Mouse (Mus musculus) adrenal gland, adult 2 months (tissue): ENCODE data around the gene Hist1h4k. TPM values are rescaled to one million over a fixed set of nuclear protein-coding genes. Genes with fewer than 3 reads are reported as not detected.
A peak's percentile ranks its signal among the peaks of the same experiment; 100 is the strongest.
"Not testable (repeated sequence)": the region's sequence is repeated elsewhere in the genome, so short reads cannot be mapped to it uniquely, and the experiment has no call there.

Source experiments
- DNase-seq: peaks from one replicate; pipeline ENCODE4 v3.0.0; 2021
- microRNA-seq, 2 experiments: library from miRNA; unstranded; fragments of <30 nt; microRNA quantifications; one replicate each; pipeline ENCODE4 v1.2.0; 2021
- polyA plus RNA-seq: library from polyadenylated mRNA; depleted of rRNA; stranded (reverse); fragments of >200 nt; gene quantifications from 2 replicates; pipeline ENCODE4 v1.2.3, GENCODE M21; 2012; rRNA removed
- total RNA-seq, 2 experiments: library from RNA; stranded (reverse); gene quantifications; 2 replicates each; pipeline ENCODE4 v1.2.3; 2021

Hist1h4k gene
- total and polyA plus RNA-seq, 3 experiments: 12.5 to 101 (median 76.0) TPM

- DNase-seq: not testable (repeated sequence)
These were observed 29.1 kb downstream of the Hist1h4k start for GRCm38 (mm10) chr13:21721107-21721756.

DNA sequence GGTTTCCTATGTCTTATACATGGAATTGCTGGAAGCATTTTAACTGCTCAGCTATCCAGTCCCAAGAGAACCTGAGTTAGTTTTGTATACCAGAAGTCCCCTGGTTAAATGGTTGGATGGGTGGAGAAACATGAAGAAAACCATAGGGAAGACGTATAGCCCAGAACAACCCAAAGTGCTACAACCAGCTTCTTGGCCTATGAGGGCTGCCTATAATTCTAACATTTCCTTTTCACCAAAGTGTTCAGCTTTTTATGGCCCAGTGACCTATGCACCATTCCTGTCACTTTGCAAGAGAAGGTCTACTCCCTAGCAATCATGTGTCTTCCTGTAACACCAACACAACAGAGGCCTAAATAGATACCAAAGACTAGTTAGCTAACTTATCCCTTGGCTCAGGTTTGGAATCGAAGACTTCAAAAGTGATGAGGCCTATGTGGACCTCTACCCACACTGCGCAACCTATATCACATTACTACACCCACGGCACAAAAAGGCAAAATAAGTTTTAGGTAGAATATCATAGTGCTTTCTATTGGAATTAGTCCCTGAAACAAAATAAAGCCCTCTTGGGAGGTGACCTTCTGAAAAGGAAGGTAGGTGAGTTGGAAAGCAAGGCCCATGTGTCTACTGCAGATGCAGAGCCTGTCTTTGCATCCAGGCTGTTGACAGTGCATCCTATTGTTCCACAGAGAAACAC lies 31.8 kb downstream of the Hist1h4k start:
- DNase-seq: no peak

- peak; percentile 87 for DNase-seq
These were observed 32.6 kb downstream of the Hist1h4k start, which contains the start of gene Hist1h3h for GRCm38 (mm10) chr13:21717397-21718357. Gene Hist1h3h, plus strand, starts transcription at chr13:21717659.

DNA sequence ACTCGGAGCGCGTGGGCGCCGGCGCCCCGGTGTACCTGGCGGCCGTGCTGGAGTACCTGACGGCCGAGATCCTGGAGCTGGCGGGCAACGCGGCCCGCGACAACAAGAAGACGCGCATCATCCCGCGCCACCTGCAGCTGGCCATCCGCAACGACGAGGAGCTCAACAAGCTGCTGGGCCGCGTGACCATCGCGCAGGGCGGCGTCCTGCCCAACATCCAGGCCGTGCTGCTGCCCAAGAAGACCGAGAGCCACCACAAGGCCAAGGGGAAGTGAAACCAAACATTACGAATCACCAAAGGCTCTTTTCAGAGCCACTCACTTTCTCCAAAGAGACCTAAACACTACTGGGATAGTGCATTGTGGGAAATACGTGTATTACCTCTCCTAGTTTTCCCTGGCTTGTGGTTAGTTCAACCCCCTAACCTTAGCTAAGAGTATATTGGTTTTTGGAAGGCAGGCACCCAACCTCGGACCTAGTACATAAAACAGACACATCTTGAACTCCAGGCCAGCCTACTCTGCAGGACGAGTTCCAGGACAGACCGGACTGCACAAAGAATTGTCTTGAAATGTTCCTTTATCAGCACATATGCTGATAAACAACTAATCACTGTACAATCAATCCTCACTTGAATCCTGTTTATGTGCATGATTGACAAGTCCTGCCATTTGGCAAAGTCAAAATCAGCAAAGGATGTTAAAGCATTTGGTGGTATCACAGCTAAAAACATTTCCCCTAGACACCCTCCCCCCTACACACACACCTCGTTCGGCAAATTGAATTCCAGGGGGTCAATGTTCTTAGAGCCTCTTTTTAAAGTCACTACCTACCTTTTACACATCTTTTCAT lies 33.5 kb downstream of the Hist1h4k start:
- DNase-seq: peak; percentile 34

GRCm38 (mm10) chr13:21715864-21716539 lies 34.3 kb downstream of the Hist1h4k start, which contains the start of the genes Hist1h2bl and Hist1h2ai:
Gene Hist1h2bl, minus strand, starts transcription at chr13:21716143.
Gene Hist1h2ai, plus strand, starts transcription at chr13:21716422.
- peak; percentile 88 for DNase-seq

GRCm38 (mm10) chr13:21715131-21715863 lies 35.0 kb downstream of the Hist1h4k start:
- no peak for DNase-seq

DNA sequence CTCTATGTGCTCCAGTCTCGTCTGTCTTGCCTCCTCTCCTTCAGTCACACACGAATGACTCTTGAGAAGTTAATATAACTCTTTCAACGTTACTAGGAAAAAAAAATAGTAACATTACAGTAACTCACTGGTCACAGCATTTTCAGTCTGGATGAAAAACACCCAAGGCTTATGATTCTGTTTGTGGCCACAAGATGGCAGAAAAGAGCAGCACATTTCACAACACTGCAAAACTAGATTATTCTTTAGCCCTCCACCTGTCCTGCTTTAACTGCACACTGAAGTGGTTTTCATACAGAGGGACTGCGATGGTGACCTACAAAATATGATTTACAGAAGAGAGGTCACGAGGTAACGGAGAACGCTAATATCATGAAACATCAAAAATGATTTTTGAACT lies 35.6 kb downstream of the Hist1h4k start:
- peak; percentile 58 for DNase-seq

DNA sequence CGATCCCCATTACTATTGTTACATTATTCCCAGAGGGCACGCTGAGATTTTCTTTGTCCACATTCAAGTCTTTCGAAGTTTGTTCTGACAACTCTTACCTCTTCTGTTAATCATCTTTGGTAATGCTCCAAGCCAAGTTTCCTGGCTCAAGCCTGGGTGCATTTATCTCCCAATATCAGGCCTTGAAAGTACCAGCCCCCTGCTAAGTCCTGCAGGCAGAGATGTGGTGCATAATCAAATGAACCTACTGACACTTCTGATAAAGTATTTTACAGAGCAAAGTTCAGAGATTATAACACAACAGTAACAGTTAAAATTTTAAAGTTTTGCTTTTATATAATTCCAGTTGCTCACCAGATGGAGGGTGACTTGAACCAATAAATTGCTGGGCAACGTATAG lies 38.6 kb downstream of the Hist1h4k start:
- no peak for DNase-seq

DNA sequence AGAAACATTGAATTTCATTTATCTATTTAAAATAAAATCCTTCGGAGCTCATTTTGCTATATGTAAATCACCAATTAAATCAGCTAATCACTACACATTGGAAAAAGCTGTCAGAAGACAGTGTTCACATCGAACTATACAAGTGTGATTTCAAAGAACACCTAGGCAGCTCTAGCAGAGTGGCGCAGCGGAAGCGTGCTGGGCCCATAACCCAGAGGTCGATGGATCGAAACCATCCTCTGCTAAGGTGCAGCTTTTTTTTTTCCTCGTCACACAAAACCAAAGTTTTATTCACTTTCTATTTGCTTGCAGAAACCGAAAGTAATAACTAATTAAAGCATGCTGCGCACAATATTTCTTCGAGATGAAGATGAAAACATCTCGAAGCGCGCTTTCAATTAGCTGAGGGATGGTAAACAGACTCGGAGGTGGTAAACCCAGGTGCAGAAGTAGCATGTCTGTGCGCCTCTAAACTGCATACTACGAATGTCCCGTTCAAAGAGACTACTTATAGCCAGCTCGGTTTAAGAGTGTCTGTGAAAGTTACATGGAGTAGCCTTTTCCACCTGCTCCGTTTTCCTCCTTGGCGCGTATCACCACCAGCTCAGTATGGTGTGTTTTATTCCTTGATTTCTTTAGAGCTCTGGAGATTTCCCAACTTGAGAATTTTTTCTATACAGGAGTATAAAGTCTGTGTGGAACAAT lies 39.3 kb downstream of the Hist1h4k start:
- DNase-seq: peak; percentile 82

- DNase-seq: peak; percentile 92
These were observed 40.1 kb downstream of the Hist1h4k start for GRCm38 (mm10) chr13:21710031-21710711.

DNA sequence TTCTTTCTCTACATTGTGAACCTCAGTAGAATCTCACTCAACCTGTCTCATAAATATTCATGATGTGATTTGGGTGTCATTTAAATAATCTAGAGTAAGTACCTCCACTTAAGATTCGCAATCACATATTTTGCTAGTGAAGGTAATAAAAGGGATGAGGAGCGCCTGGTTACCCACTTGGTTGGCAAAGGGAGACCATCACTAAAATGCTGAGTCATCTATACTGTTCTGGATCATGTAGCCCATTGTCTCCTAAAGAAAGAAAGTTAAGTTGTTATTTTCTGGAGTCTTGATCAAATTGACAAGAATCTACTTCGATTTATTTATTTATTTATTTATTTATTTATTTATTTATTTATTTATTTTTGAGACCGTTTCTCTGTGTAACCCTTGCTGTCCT lies 43.6 kb downstream of the Hist1h4k start:
- no peak for DNase-seq

Small RNA genes within 50 kb of the gene (microRNA-seq; reads per million reads assigned to microRNA genes)
- gene Gm44346 (0 reads per million in 2 experiments), gene Gm44357 (0 reads per million in 2 experiments), gene Gm44367 (0 reads per million in 2 experiments), gene Gm44454 (0 reads per million in 2 experiments)

Other genes with a start within 250 kb of the Hist1h4k start
- 100 to 1,000 TPM in 1 of 2 experiments, 10 to 100 TPM in 1; 95.4 to 165 TPM for gene Gm11273, start 249.1 kb downstream of the Hist1h4k start, total RNA-seq
- gene Gm11273, start 249.1 kb downstream of the Hist1h4k start, polyA plus RNA-seq: 56.6 and 56.8 TPM in 2 replicates
- 10 to 100 TPM; 13.9 to 17.1 TPM for gene Zkscan8, start 219.4 kb downstream of the Hist1h4k start, total RNA-seq
- 1.2 and 1.5 TPM in 2 replicates for gene Zkscan8, start 219.4 kb downstream of the Hist1h4k start, polyA plus RNA-seq
- gene Olfr1366, start 207.7 kb downstream of the Hist1h4k start, total RNA-seq: not detected
- not detected in 2 replicates for gene Olfr1366, start 207.7 kb downstream of the Hist1h4k start, polyA plus RNA-seq
- gene Olfr1535, start 190.6 kb downstream of the Hist1h4k start, total RNA-seq: not detected
- not detected in 2 replicates for gene Olfr1535, start 190.6 kb downstream of the Hist1h4k start, polyA plus RNA-seq
- not detected for gene Olfr1364, start 168.7 kb downstream of the Hist1h4k start, total RNA-seq
- not detected in 2 replicates for gene Olfr1364, start 168.7 kb downstream of the Hist1h4k start, polyA plus RNA-seq
- gene Olfr1362, start 136.5 kb downstream of the Hist1h4k start, total RNA-seq: not detected
- 0.04 TPM in 1 of 2 replicates, not detected in the other for gene Olfr1362, start 136.5 kb downstream of the Hist1h4k start, polyA plus RNA-seq
- not detected for gene Olfr11, start 108.0 kb downstream of the Hist1h4k start, total RNA-seq
- gene Olfr11, start 108.0 kb downstream of the Hist1h4k start, polyA plus RNA-seq: not detected in 2 replicates
- not detected for gene Olfr1361, start 87.1 kb downstream of the Hist1h4k start, total RNA-seq
- gene Olfr1361, start 87.1 kb downstream of the Hist1h4k start, polyA plus RNA-seq: not detected in 2 replicates
- not detected for gene Olfr1360, start 73.1 kb downstream of the Hist1h4k start, total RNA-seq
- not detected in 2 replicates for gene Olfr1360, start 73.1 kb downstream of the Hist1h4k start, polyA plus RNA-seq
- not detected for gene Olfr1359, start 52.4 kb downstream of the Hist1h4k start, total RNA-seq
- gene Olfr1359, start 52.4 kb downstream of the Hist1h4k start, polyA plus RNA-seq: not detected in 2 replicates
- gene Hist1h2bl, start 34.4 kb downstream of the Hist1h4k start, total RNA-seq: 10 to 100 TPM; 24.1 to 36.9 TPM
- 0.49 and 1.3 TPM in 2 replicates for gene Hist1h2bl, start 34.4 kb downstream of the Hist1h4k start, polyA plus RNA-seq
- gene Hist1h2ai, start 34.1 kb downstream of the Hist1h4k start, total RNA-seq: 10 to 100 TPM; 28.5 to 38.1 TPM
- 5.7 and 9.3 TPM in 2 replicates for gene Hist1h2ai, start 34.1 kb downstream of the Hist1h4k start, polyA plus RNA-seq
- 10 to 100 TPM; 16.3 to 42.1 TPM for gene Hist1h3h, start 32.8 kb downstream of the Hist1h4k start, total RNA-seq
- 5.5 and 8.7 TPM in 2 replicates for gene Hist1h3h, start 32.8 kb downstream of the Hist1h4k start, polyA plus RNA-seq
- gene Hist1h2bm, start 28.5 kb downstream of the Hist1h4k start, total RNA-seq: 1 to 10 TPM; 6.5 to 7.0 TPM
- gene Hist1h2bm, start 28.5 kb downstream of the Hist1h4k start, polyA plus RNA-seq: 0.28 and 0.56 TPM in 2 replicates
- 10 to 100 TPM in 1 of 2 experiments, 1 to 10 TPM in 1; 7.5 to 11.4 TPM for gene Hist1h4j, start 15.4 kb downstream of the Hist1h4k start, total RNA-seq
- 0.52 TPM in 2 replicates for gene Hist1h4j, start 15.4 kb downstream of the Hist1h4k start, polyA plus RNA-seq
- gene Hist1h2ak, start 3.3 kb upstream of the Hist1h4k start, total RNA-seq: 10 to 100 TPM; 10.8 to 11.1 TPM
- 5.4 and 7.8 TPM in 2 replicates for gene Hist1h2ak, start 3.3 kb upstream of the Hist1h4k start, polyA plus RNA-seq
- 10 to 100 TPM; 16.7 to 17.2 TPM for gene Hist1h2bn, start 3.6 kb upstream of the Hist1h4k start, total RNA-seq
- 2.5 and 8.2 TPM in 2 replicates for gene Hist1h2bn, start 3.6 kb upstream of the Hist1h4k start, polyA plus RNA-seq
- gene Hist1h1b, start 30.1 kb upstream of the Hist1h4k start, total RNA-seq: 10 to 100 TPM; 11.6 to 11.7 TPM
- gene Hist1h1b, start 30.1 kb upstream of the Hist1h4k start, polyA plus RNA-seq: 0.34 and 0.37 TPM in 2 replicates
- gene Hist1h3i, start 32.9 kb upstream of the Hist1h4k start, total RNA-seq: 10 to 100 TPM; 41.4 to 42.7 TPM
- 16.8 and 25.5 TPM in 2 replicates for gene Hist1h3i, start 32.9 kb upstream of the Hist1h4k start, polyA plus RNA-seq
- 1 to 10 TPM; 3.4 to 4.6 TPM for gene Hist1h2an, start 36.7 kb upstream of the Hist1h4k start, total RNA-seq
- 4.2 TPM in 1 of 2 replicates, not detected in the other for gene Hist1h2an, start 36.7 kb upstream of the Hist1h4k start, polyA plus RNA-seq
- 10 to 100 TPM in 1 of 2 experiments, 1 to 10 TPM in 1; 8.5 to 10.7 TPM for gene Hist1h2bp, start 37.0 kb upstream of the Hist1h4k start, total RNA-seq
- 1.6 TPM in 1 of 2 replicates, not detected in the other for gene Hist1h2bp, start 37.0 kb upstream of the Hist1h4k start, polyA plus RNA-seq
- 10 to 100 TPM; 35.5 to 55.7 TPM for gene Hist1h2bq, start 59.7 kb upstream of the Hist1h4k start, total RNA-seq
- gene Hist1h2bq, start 59.7 kb upstream of the Hist1h4k start, polyA plus RNA-seq: 13.1 and 16.6 TPM in 2 replicates
- gene Hist1h2ao, start 60.0 kb upstream of the Hist1h4k start, total RNA-seq: 10 to 100 TPM; 16.1 to 19.4 TPM
- not detected in 2 replicates for gene Hist1h2ao, start 60.0 kb upstream of the Hist1h4k start, polyA plus RNA-seq
- 100 to 1,000 TPM; 165 to 190 TPM for gene Hist1h4m, start 61.2 kb upstream of the Hist1h4k start, total RNA-seq
- 4.5 TPM in 1 of 2 replicates, not detected in the other for gene Hist1h4m, start 61.2 kb upstream of the Hist1h4k start, polyA plus RNA-seq
- 10 to 100 TPM; 22.2 to 52.8 TPM for gene Hist1h4n, start 81.7 kb upstream of the Hist1h4k start, total RNA-seq
- gene Hist1h4n, start 81.7 kb upstream of the Hist1h4k start, polyA plus RNA-seq: 4.1 and 6.6 TPM in 2 replicates
- 10 to 100 TPM; 24.8 to 29.8 TPM for gene Hist1h2ap, start 83.0 kb upstream of the Hist1h4k start, total RNA-seq
- gene Hist1h2ap, start 83.0 kb upstream of the Hist1h4k start, polyA plus RNA-seq: 126 and 141 TPM in 2 replicates
- gene Hist1h2br, start 83.2 kb upstream of the Hist1h4k start, total RNA-seq: 10 to 100 TPM; 36.5 to 55.8 TPM
- 12.6 and 15.9 TPM in 2 replicates for gene Hist1h2br, start 83.2 kb upstream of the Hist1h4k start, polyA plus RNA-seq
- 1 to 10 TPM; 1.7 to 1.9 TPM for gene Zfp184, start 194.6 kb upstream of the Hist1h4k start, total RNA-seq
- 0.26 and 0.35 TPM in 2 replicates for gene Zfp184, start 194.6 kb upstream of the Hist1h4k start, polyA plus RNA-seq
- gene Pom121l2, start 230.7 kb upstream of the Hist1h4k start, total RNA-seq: not detected
- gene Pom121l2, start 230.7 kb upstream of the Hist1h4k start, polyA plus RNA-seq: not detected in 2 replicates